Mouse (Mus musculus) heart, postnatal 36 days (tissue): ENCODE measurements around the gene Rnf144a. TPM values are rescaled to one million over a fixed set of nuclear protein-coding genes. Genes with fewer than 3 reads are reported as not detected.
A peak's percentile ranks its signal among the peaks of the same experiment; 100 is the strongest.
"Not testable (repeated sequence)": the region's sequence is repeated elsewhere in the genome, so short reads cannot be mapped to it uniquely, and the experiment has no call there.

Experiments
- DNase-seq, 2 experiments: peaks; one replicate each; pipeline ENCODE4 v3.0.0; 2021 to 2022
- intact Hi-C: fragments of 180-260 bp; cut with DNase I; formaldehyde crosslinking; loops from one replicate; pipeline ENCODE4 v1.15.1; 2025
- total RNA-seq, 2 experiments: library from RNA; stranded (reverse); gene quantifications; 2 replicates each; pipeline ENCODE4 v1.2.3; 2021

The Rnf144a gene
- total RNA-seq, 2 experiments from 2014 or later = 13.4 to 23.5 TPM

DNA sequence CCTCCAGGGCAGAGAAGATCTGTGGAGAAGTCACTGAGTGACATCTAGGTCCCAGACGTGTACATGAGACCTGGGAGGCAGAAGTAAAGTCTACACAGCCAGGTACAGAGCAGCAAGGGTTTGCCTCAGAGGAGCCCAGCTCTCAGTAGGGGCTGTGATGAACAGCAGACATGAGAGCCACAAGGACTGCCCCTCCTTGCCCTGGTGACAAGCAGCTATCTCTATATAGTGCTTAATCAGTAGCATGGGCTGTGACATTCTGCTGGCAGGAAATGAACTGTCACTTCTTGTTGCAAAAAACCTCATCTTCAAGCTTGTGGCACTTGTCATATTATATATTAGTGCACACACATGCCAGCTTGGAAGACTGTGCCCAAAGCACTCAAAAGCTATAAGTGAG, 81.4 kb downstream of the Rnf144a start:
- intact Hi-C loops = no loop called here
- no peak for DNase-seq

- peak; percentile 66 to 68 for DNase-seq
- intact Hi-C loops = loop anchor here (2.0 kb wide), 1 partner anchor 26 kb away; no protein-coding TSS in a partner anchor
These were observed 84.0 kb downstream of the Rnf144a start for GRCm38 (mm10) chr12:26331048-26331447.

- DNase-seq = no peak
- intact Hi-C loops = loop anchor here (2.0 kb wide), 1 partner anchor 27 kb away; no protein-coding TSS in a partner anchor
These were observed 85.3 kb downstream of the Rnf144a start for GRCm38 (mm10) chr12:26329756-26330155.

GRCm38 (mm10) chr12:26329031-26329675, 85.9 kb downstream of the Rnf144a start:
- intact Hi-C loops = no loop called here
- DNase-seq = no peak

DNA sequence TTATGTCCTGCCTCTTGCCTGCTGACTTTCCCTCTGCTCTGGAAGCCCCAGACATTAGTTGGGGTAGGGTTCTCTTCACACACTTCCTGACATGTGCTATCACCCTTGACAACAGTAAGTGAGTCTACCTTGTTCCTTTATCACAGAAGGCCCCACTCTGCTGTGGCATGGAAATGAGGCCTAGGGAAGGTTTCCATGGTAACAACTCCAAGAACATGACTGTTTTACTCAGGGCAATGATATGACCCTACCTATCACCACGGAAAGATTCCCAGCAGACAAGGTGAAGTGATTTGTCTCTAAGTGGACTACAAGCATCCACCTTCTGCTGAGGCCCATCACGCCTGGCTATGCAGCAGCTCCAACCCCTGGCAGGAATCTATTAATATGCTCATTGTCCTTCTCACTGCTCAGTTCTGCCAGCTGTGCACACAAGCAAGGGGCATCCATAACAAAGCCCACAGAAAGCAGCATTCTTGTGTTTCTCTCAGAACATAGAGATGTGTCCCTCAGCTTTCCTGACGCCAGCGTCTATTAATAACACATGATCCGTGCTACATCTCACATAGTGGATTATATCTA, 91.2 kb downstream of the Rnf144a start:
- intact Hi-C loops = no loop called here
- DNase-seq = no peak

DNA sequence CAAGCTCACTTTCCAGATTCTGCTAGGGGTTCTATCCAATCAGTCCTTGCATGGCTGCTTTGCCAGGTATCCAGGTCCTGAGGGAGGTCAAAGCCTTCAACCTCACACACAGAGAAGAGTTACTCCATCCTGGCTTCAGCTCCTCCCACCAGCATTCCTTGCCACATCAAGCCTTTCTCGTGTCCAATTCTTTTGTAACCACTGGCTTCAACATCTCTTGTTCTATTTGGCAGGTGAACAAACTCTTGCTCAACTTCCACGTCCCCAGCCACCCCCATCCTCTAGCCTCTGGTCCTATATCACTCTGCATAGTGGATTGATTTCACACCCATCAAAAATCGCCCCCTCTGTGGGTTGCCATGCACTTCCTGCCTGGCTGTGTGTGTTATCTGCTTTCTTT, 98.8 kb downstream of the Rnf144a start:
- intact Hi-C loops = loop anchor here (5.0 kb wide), 2 partner anchors 41 to 151 kb away; partner anchors contain the start of gene Cmpk2
- peak; percentile 24 to 40 for DNase-seq

DNA sequence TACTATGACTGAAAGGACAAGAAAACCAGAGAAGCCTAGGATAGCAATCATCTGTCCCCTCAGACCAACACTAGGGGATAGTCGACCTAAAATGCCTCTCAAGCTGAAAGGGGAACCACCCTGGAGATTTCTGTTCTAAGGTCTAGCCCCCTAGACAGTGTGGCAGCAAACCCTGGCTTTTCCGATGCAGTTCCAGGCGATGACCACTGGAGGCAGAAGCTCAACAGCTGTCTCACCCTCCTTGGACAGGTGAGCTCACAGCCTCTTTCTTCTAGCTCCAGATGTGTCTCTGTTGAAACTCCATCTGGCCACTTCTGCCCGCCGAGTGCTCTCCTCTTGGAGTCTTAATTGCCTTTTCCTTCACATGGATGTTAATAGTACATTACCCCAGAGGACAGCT, 100.1 kb downstream of the Rnf144a start:
- intact Hi-C loops = loop anchor here (1.0 to 5.0 kb wide), 3 partner anchors 42 to 152 kb away; partner anchors contain the start of genes Cmpk2 and Rnf144a
- peak; percentile 41 to 56 for DNase-seq

DNA sequence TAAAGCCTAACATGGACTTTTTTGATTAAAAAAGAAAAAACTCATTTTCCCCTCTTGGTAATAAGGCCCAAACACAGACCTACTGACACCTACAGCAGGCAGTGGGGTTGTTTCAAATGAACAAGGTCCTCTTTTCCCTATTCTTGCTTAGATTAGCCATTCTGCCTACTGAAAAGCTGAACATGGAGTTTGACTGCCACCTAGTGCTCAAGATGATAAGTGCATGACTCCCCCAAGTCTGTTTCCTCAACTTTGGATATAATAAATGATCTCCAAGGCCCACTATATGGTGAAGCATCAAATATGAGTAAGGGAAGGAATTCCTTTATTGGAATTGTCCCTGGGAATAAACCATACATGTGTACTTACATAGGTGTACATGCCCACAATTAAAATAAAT, 103.5 kb downstream of the Rnf144a start:
- peak; percentile 57 to 70 for DNase-seq
- intact Hi-C loops = no loop called here

DNA sequence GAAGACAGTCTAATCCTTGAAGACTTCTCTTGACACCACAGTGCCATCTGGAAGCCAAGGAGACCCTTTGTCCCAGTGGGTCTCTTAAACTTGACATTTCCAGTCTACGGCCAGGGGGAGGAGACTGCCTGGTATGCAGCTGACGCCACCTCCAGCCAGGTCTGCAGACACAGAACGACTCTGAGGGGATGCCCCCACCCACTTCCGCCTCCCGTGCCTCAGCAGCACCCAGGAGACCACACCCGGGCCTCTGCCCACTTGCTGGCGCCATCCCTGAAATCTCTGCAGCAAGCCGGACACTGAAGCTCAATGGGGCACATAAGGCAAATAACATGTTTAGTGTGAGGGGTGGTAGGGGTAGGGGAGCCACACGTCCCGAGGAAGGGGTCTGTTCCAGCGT, 104.8 kb downstream of the Rnf144a start:
- DNase-seq = no peak
- intact Hi-C loops = no loop called here

GRCm38 (mm10) chr12:26302886-26303285, 112.2 kb downstream of the Rnf144a start:
- intact Hi-C loops = no loop called here

DNA sequence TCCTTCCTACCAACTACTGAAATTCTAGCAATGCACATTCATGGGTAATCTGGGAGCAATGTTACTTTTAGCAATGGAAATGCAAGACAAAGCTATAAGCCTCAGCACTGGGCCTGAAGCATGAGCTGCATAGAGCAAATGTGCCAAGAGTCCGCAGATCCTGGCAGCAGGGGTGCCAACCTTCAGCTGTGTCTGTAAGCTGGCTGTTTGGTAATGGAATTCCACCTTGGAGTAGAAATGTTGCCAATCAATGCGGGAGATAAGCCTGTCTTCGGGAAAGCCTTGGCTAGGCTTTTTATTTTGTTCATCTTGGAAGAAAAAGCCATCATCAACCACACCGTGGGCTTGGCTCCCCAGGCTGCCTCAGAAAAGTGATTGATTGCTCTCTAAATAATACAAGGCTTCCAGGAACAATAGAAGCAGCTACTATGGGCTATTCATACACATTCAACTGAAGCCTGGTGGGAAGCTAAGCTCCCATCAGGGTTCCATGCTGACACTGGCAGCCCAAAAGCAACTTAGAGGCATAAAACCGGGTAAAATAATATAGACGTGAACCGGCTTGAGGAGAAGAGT, 115.5 kb downstream of the Rnf144a start:
- intact Hi-C loops = no loop called here
- DNase-seq = no peak

More at GRCm38 (mm10) chr12:26302886-26303285, 112.2 kb downstream of the Rnf144a start:
- DNase-seq = no peak

- intact Hi-C loops, DNase-seq: not testable (repeated sequence)
These were observed 119.1 kb downstream of the Rnf144a start for GRCm38 (mm10) chr12:26295995-26296394.

GRCm38 (mm10) chr12:26289200-26289599, 125.9 kb downstream of the Rnf144a start:
- no peak for DNase-seq
- intact Hi-C loops = no loop called here

DNA sequence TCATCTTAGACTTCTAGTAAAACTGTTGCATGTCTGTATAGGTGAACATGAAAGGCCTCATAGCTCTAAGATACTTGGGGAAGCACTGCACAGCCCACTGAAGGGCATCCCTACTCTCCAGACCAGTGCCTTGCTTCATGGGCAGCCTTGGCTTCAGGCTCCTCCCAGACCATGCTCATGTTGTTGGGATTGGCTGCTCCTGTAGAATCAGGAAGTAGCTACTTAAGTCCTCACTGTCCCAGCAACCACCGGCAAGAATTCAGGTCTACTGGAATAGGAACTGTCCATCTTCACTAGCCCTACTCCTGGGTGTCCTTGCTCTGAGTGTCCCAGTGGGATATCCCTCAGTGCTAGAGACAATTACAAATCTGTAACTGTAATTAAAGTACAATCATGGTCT, 126.7 kb downstream of the Rnf144a start:
- intact Hi-C loops = no loop called here
- no peak for DNase-seq

DNA sequence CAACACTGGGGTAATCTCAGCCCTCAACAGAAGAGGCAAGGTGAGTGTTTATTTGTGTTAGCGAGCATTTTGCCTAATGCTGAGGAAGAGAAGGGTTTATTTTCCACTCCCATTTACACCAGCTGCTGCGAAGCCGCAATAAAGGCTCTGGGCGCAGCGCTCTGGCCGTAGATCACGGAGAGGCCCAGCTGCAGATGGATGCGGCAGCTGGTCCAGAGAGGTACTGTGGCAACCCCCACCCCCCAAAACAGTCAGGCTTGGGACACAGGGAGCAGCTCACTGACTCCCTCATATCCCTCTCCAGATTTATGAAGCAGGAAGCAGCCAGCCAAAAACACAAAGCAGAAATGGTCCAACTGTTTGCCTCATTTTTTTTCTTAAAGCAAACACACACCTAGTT, 129.1 kb downstream of the Rnf144a start:
- intact Hi-C loops = no loop called here

GRCm38 (mm10) chr12:26285460-26285859, 129.6 kb downstream of the Rnf144a start:
- no peak for DNase-seq
- intact Hi-C loops = no loop called here

More for the DNA sequence above, 129.1 kb downstream of the Rnf144a start:
- DNase-seq = no peak

GRCm38 (mm10) chr12:26280719-26281480, 134.2 kb downstream of the Rnf144a start:
- no peak for DNase-seq
- intact Hi-C loops = no loop called here

DNA sequence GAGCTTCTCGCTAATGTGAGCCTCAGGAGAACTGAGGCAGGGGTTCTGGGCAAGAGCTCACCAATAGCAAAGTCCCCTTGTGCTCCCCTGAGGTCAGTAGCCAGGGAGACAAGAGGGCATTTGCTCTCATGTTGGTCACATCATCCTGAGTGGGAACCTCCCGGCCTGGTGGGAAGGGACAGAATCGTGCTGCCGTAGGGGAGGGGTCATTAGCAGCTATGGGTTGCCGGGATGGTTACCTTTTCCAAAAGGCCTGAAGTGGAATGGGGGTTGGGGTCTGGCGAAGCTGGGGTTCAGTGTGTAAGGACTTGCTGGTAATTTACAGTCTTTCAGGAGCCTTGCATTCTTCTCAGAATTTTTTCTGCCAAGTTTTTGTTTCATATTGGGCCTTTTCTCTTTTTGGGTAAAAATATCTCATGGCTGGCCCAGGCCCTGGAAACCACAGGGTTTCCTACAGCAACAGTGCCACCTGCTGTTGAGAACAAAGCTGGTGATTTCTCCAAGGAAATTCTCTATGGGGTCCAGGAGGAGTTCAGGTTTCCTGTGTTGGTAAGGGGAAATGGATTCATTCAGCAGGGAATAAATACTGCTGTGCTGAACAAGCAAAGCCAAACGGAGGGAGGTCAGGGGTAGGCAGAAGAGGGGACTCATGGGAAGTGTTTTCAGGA, 137.9 kb downstream of the Rnf144a start:
- intact Hi-C loops = loop anchor here (5.0 kb wide), 2 partner anchors 410 to 1185 kb away; no protein-coding TSS in a partner anchor
- peak; percentile 28 to 33 for DNase-seq

DNA sequence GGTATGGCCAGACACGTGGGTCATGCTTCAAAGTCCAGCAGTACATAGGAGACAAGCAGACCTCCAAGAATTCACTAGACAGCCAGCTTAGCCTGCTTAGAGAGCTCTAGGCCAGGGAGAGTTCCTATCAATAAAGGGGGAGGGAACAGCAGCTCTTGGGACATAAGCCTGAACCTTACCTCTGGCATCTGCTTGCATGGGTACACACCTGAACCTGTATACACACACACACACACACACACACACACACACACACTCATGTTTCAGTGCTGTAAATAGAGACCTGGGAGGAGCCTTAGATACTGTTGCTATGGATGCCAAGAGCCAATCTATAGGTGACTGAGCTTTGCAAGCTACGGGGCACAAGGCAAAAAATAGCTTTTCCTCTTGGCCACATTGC, 138.5 kb downstream of the Rnf144a start:
- DNase-seq = no peak
- intact Hi-C loops = loop anchor here (5.0 kb wide), 2 partner anchors 409 to 1184 kb away; no protein-coding TSS in a partner anchor
